Mouse (Mus musculus): ENCODE results near the gene Olfr625-ps1. TPM values are rescaled to one million over a fixed set of nuclear protein-coding genes. Genes with fewer than 3 reads are reported as not detected.

The Olfr625-ps1 gene
- not detected for polyA plus RNA-seq (2012; fragmentation: generic; extraction: Trizol)

DNA sequence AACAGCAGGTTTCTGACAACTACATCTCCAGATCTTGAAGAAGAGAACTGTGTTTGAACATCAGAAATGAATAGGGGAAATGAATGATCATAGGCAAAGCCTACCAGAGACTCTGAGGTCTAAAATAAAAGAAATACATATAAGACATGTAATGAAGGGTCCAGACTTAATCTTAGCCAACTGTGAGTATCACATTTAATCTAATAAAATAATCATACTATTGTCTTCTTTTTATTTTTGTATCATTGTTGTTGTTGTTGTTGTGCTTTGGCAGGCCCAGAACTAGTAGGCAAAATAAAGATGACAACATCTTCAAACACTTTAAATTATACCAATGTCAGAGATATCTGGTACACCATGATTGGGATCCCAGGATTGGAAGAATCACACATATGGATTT, at the start of gene Olfr625-ps1:
Gene Olfr625-ps1 (plus strand): TSS at position 301 of the 400 bp plus-strand sequence.

DNA sequence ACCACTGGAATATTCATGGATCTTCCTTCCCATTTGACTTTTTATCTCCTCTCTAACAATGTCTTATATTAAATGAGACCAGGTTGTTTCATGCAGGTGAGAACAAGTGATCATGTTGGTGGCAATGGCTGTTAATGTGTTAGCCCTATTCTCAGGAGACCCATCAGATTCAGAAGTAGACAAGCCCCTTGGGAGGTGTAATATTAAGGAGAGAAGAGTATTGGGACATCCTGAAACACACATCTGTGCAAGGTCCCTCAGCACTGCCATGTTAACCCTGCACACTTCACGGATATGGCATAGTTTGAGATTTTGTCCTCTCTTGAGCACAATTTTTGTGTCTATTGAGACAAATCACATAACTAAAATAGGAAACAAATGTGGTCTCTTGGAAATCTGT, 39.9 kb upstream of the Olfr625-ps1 start, which contains the start of gene Olfr622:
Gene Olfr622 (minus strand): TSS at position 101 of the 400 bp plus-strand sequence.

GRCm38 (mm10) chr7:103663598-103663997, 18.9 kb upstream of the Olfr625-ps1 start, which contains the start of gene Olfr623:
Olfr623 (minus strand) TSS chr7:103663698.

DNA sequence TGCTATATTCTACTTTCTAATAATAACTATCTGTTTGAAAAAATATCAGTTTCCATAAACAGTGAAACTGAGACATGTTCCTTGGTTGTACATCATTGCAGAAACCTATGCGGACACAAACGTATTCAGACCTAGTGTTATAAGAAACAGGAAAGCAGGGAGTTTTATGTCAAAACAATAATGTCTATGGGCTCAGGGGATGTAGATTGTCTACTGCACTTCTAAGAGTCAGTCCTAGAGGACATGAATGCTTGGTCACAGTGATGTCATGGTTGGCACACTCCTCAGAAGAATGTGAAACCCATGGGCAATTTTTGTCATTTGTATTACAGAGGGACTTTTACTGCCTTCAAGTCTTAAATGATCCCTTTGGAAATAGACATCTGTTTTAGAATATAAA, 11.4 kb upstream of the Olfr625-ps1 start, which contains the start of gene Olfr624:
Gene Olfr624 (minus strand): TSS at position 101 of the 400 bp plus-strand sequence.

GRCm38 (mm10) chr7:103714371-103714770, 31.9 kb downstream of the Olfr625-ps1 start, which contains the start of gene Olfr243:
Olfr243 (plus strand) TSS chr7:103714671.

DNA sequence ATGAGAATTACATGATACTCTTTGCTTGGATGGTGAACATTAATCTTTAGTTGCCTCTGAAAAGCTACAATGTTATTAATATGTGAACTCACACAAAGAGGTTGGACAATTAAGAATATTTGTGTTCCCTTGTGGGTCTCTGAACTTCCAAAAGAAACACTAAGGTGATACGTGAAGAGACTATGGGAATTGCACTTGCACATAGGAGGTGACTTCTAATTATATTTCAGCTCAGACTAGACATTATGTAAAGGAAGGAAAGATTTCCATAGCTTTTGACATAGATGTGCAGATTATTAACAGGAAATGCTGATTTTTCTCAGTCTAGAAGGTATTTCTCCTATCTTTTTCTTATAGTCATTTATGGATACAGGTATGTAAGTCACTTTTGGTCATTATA, 47.6 kb downstream of the Olfr625-ps1 start, which contains the start of gene Olfr628:
Gene Olfr628 (plus strand): TSS at position 301 of the 400 bp plus-strand sequence.

Other genes with a start within 250 kb of the Olfr625-ps1 start
- not detected for gene Olfr605, start 237.3 kb upstream of the Olfr625-ps1 start, polyA plus RNA-seq (2012; fragmentation: generic; extraction: Trizol)
- gene Olfr606, start 233.7 kb upstream of the Olfr625-ps1 start, polyA plus RNA-seq (2012; fragmentation: generic; extraction: Trizol) = not detected
- gene Olfr607, start 218.6 kb upstream of the Olfr625-ps1 start, polyA plus RNA-seq (2012; fragmentation: generic; extraction: Trizol) = not detected
- gene Olfr608, start 212.8 kb upstream of the Olfr625-ps1 start, polyA plus RNA-seq (2012; fragmentation: generic; extraction: Trizol) = not detected
- gene Olfr609, start 184.7 kb upstream of the Olfr625-ps1 start, polyA plus RNA-seq (2012; fragmentation: generic; extraction: Trizol) = not detected
- not detected for gene Olfr610, start 170.6 kb upstream of the Olfr625-ps1 start, polyA plus RNA-seq (2012; fragmentation: generic; extraction: Trizol)
- not detected for gene Olfr611, start 161.9 kb upstream of the Olfr625-ps1 start, polyA plus RNA-seq (2012; fragmentation: generic; extraction: Trizol)
- gene Olfr612, start 140.0 kb upstream of the Olfr625-ps1 start, polyA plus RNA-seq (2012; fragmentation: generic; extraction: Trizol) = not detected
- not detected for gene Olfr613, start 134.6 kb upstream of the Olfr625-ps1 start, polyA plus RNA-seq (2012; fragmentation: generic; extraction: Trizol)
- not detected for gene Olfr615, start 126.6 kb upstream of the Olfr625-ps1 start, polyA plus RNA-seq (2012; fragmentation: generic; extraction: Trizol)
- not detected for gene Olfr616, start 113.6 kb upstream of the Olfr625-ps1 start, polyA plus RNA-seq (2012; fragmentation: generic; extraction: Trizol)
- not detected for gene Olfr617, start 109.7 kb upstream of the Olfr625-ps1 start, polyA plus RNA-seq (2012; fragmentation: generic; extraction: Trizol)
- not detected for gene Olfr618, start 92.6 kb upstream of the Olfr625-ps1 start, polyA plus RNA-seq (2012; fragmentation: generic; extraction: Trizol)
- gene Olfr619, start 82.1 kb upstream of the Olfr625-ps1 start, polyA plus RNA-seq (2012; fragmentation: generic; extraction: Trizol) = not detected
- not detected for gene Olfr620, start 70.2 kb upstream of the Olfr625-ps1 start, polyA plus RNA-seq (2012; fragmentation: generic; extraction: Trizol)
- gene Olfr622, start 40.0 kb upstream of the Olfr625-ps1 start, polyA plus RNA-seq (2012; fragmentation: generic; extraction: Trizol) = not detected
- not detected for gene Olfr623, start 19.0 kb upstream of the Olfr625-ps1 start, polyA plus RNA-seq (2012; fragmentation: generic; extraction: Trizol)
- gene Olfr624, start 11.5 kb upstream of the Olfr625-ps1 start, polyA plus RNA-seq (2012; fragmentation: generic; extraction: Trizol) = not detected
- not detected for gene Olfr243, start 32.0 kb downstream of the Olfr625-ps1 start, polyA plus RNA-seq (2012; fragmentation: generic; extraction: Trizol)
- gene Olfr628, start 47.7 kb downstream of the Olfr625-ps1 start, polyA plus RNA-seq (2012; fragmentation: generic; extraction: Trizol) = not detected
- gene Olfr629, start 62.2 kb downstream of the Olfr625-ps1 start, polyA plus RNA-seq (2012; fragmentation: generic; extraction: Trizol) = not detected
- gene Olfr630, start 74.6 kb downstream of the Olfr625-ps1 start, polyA plus RNA-seq (2012; fragmentation: generic; extraction: Trizol) = not detected
- gene Olfr69, start 88.9 kb downstream of the Olfr625-ps1 start, polyA plus RNA-seq (2012; fragmentation: generic; extraction: Trizol) = not detected
- not detected for gene Olfr68, start 97.0 kb downstream of the Olfr625-ps1 start, polyA plus RNA-seq (2012; fragmentation: generic; extraction: Trizol)
- not detected for gene Olfr67, start 109.1 kb downstream of the Olfr625-ps1 start, polyA plus RNA-seq (2012; fragmentation: generic; extraction: Trizol)
- not detected for gene Hbb-bt, start 131.3 kb downstream of the Olfr625-ps1 start, polyA plus RNA-seq (2012; fragmentation: generic; extraction: Trizol)
- gene Hbb-bs, start 145.4 kb downstream of the Olfr625-ps1 start, polyA plus RNA-seq (2012; fragmentation: generic; extraction: Trizol) = not detected
- not detected for gene Hbb-bh2, start 157.8 kb downstream of the Olfr625-ps1 start, polyA plus RNA-seq (2012; fragmentation: generic; extraction: Trizol)
- under 1 TPM; 0.08 to 0.97 TPM for gene Hbb-bh1, start 160.4 kb downstream of the Olfr625-ps1 start, polyA plus RNA-seq (2012; fragmentation: generic; extraction: Trizol)
- gene Hbb-y, start 170.5 kb downstream of the Olfr625-ps1 start, polyA plus RNA-seq (2012; fragmentation: generic; extraction: Trizol) = under 1 TPM in 1 of 2 experiments, not detected in 1; 0.06 TPM
- gene Olfr66, start 203.5 kb downstream of the Olfr625-ps1 start, polyA plus RNA-seq (2012; fragmentation: generic; extraction: Trizol) = not detected
- not detected for gene Olfr64, start 211.8 kb downstream of the Olfr625-ps1 start, polyA plus RNA-seq (2012; fragmentation: generic; extraction: Trizol)
- under 1 TPM in 1 of 2 experiments, not detected in 1; 0.05 TPM for gene Olfr65, start 220.8 kb downstream of the Olfr625-ps1 start, polyA plus RNA-seq (2012; fragmentation: generic; extraction: Trizol)
- not detected for gene Olfr631, start 246.1 kb downstream of the Olfr625-ps1 start, polyA plus RNA-seq (2012; fragmentation: generic; extraction: Trizol)

All from C3H10T1/2 (cell line).